In genomic region chr5:140621092-140621491, GRCm38 (mm10) we compare ENCODE assay signal across 16 mouse cellular contexts. TPM values are rescaled to one million over a fixed set of nuclear protein-coding genes. Genes with fewer than 3 reads are reported as not detected.
A peak's percentile ranks its signal among the peaks of the same experiment; 100 is the strongest.
DNase-seq lines count a peak whose midpoint lies in the region; ATAC-seq lines count a peak whose summit lies in the region.
"Had no signal": no experiment of that assay in that cellular context is flagged by ENCODE, and none has a peak within 500 bp of the region (broad histone marks: within the 10 kb centered on the region; RNA-seq: fewer than 3 reads in every experiment).

No protein-coding gene starts in this region.

- H3K27me3 ChIP-seq in embryonic facial prominence, embryonic 12.5 days: no peaks in the 10 kb centered on the region
- no peaks in the 10 kb centered on the region for H3K27me3 ChIP-seq in embryonic facial prominence, embryonic 10.5 days (replicated peaks; ENCODE audit: low read depth, poor library complexity, severe bottlenecking)
- H3K27me3 ChIP-seq in limb, embryonic 12.5 days: no peaks in the 10 kb centered on the region
- H3K27me3 ChIP-seq in limb, embryonic 10.5 days (ENCODE audit: low read depth, poor library complexity, severe bottlenecking): no peaks in the 10 kb centered on the region
- no peaks in the 10 kb centered on the region for H3K27me3 ChIP-seq in hindbrain, embryonic 15.5 days
- H3K27me3 ChIP-seq in neural tube, embryonic 15.5 days (replicated peaks): no peaks in the 10 kb centered on the region

- H3K9ac ChIP-seq in embryonic facial prominence, embryonic 12.5 days: no peak overlapping the region
- no peak overlapping the region for H3K9ac ChIP-seq in limb, embryonic 12.5 days (replicated peaks)
- H3K9ac ChIP-seq in hindbrain, embryonic 15.5 days: no peak overlapping the region
- H3K9ac ChIP-seq in neural tube, embryonic 15.5 days (replicated peaks): no peak overlapping the region

- H3K9me3 ChIP-seq in embryonic facial prominence, embryonic 12.5 days: no peaks in the 10 kb centered on the region
- H3K9me3 ChIP-seq in embryonic facial prominence, embryonic 10.5 days: no peaks in the 10 kb centered on the region
- no peaks in the 10 kb centered on the region for H3K9me3 ChIP-seq in limb, embryonic 12.5 days
- no peaks in the 10 kb centered on the region for H3K9me3 ChIP-seq in limb, embryonic 10.5 days (replicated peaks)
- no peaks in the 10 kb centered on the region for H3K9me3 ChIP-seq in hindbrain, embryonic 15.5 days
- H3K9me3 ChIP-seq in neural tube, embryonic 15.5 days (replicated peaks): no peaks in the 10 kb centered on the region

- 68% methylated on average over 9 of the region's 9 CpGs for WGBS in embryonic facial prominence, embryonic 12.5 days
- 70% methylated on average over 9 of the region's 9 CpGs for WGBS in embryonic facial prominence, embryonic 10.5 days
- 78% methylated on average over 9 of the region's 9 CpGs for WGBS in limb, embryonic 12.5 days
- 75% methylated on average over 9 of the region's 9 CpGs for WGBS in limb, embryonic 10.5 days
- WGBS in hindbrain, embryonic 15.5 days: 69% methylated on average over 9 of the region's 9 CpGs
- WGBS in neural tube, embryonic 15.5 days: 70% methylated on average over 9 of the region's 9 CpGs

- peak overlapping the region; percentile 17; the same call in 1 of the 2 replicates for H3K27ac ChIP-seq in embryonic facial prominence, embryonic 12.5 days
- H3K27ac ChIP-seq in embryonic facial prominence, embryonic 10.5 days (replicated peaks): no peak overlapping the region
- peak overlapping the region; percentile 42; the same call in 1 of the 2 replicates for H3K27ac ChIP-seq in limb, embryonic 12.5 days
- H3K27ac ChIP-seq in limb, embryonic 10.5 days: no peak overlapping the region
- H3K27ac ChIP-seq in hindbrain, embryonic 15.5 days (replicated peaks): 0 out of 2 replicates have a peak overlapping the region, but pooled peaks have one; percentile 48
- peak overlapping the region; percentile 69 for H3K27ac ChIP-seq in neural tube, embryonic 15.5 days (replicated peaks)

- 0 out of 2 replicates have a peak, but pooled peaks cover 8% of the 10 kb centered on the region for H3K4me1 ChIP-seq in embryonic facial prominence, embryonic 12.5 days
- H3K4me1 ChIP-seq in embryonic facial prominence, embryonic 10.5 days: peaks cover 19% of the 10 kb centered on the region
- H3K4me1 ChIP-seq in limb, embryonic 12.5 days (replicated peaks): 0 out of 2 replicates have a peak, but pooled peaks cover 7% of the 10 kb centered on the region
- peaks cover 15% of the 10 kb centered on the region for H3K4me1 ChIP-seq in limb, embryonic 10.5 days
- H3K4me1 ChIP-seq in hindbrain, embryonic 15.5 days (replicated peaks): peaks cover 16% of the 10 kb centered on the region
- peaks cover 32% of the 10 kb centered on the region; the same call in 1 of the 2 replicates for H3K4me1 ChIP-seq in neural tube, embryonic 15.5 days

- H3K4me2 ChIP-seq in embryonic facial prominence, embryonic 12.5 days (replicated peaks): no peak overlapping the region
- no peak overlapping the region for H3K4me2 ChIP-seq in limb, embryonic 12.5 days
- no peak overlapping the region for H3K4me2 ChIP-seq in hindbrain, embryonic 15.5 days
- no peak overlapping the region for H3K4me2 ChIP-seq in neural tube, embryonic 15.5 days

- peaks cover 49% of the 10 kb centered on the region for H3K36me3 ChIP-seq in embryonic facial prominence, embryonic 12.5 days
- peaks cover 74% of the 10 kb centered on the region for H3K36me3 ChIP-seq in embryonic facial prominence, embryonic 10.5 days (replicated peaks)
- H3K36me3 ChIP-seq in limb, embryonic 12.5 days: peaks cover 53% of the 10 kb centered on the region
- peaks cover 52% of the 10 kb centered on the region for H3K36me3 ChIP-seq in limb, embryonic 10.5 days
- H3K36me3 ChIP-seq in hindbrain, embryonic 15.5 days: peaks cover 31% of the 10 kb centered on the region
- peaks cover 43% of the 10 kb centered on the region for H3K36me3 ChIP-seq in neural tube, embryonic 15.5 days

- no peak for ATAC-seq in embryonic facial prominence, embryonic 12.5 days (ENCODE audit: insufficient number of reproducible peaks, insufficient read depth, low FRiP score, low TSS enrichment)
- no peak for ATAC-seq in limb, embryonic 12.5 days (ENCODE audit: insufficient number of reproducible peaks, insufficient read depth, low FRiP score, low TSS enrichment, low read depth)
- ATAC-seq in hindbrain, embryonic 15.5 days (ENCODE audit: low FRiP score, low read depth): no peak
- no peak for ATAC-seq in neural tube, embryonic 15.5 days (ENCODE audit: low FRiP score)

- intact Hi-C loops in left cerebral cortex, postnatal 25 days (cut with DNase I): loop anchor here (2.0 kb wide), 1 partner anchor 20 kb away; no protein-coding TSS in a partner anchor

- no peak for DNase-seq in embryonic facial prominence, embryonic 10.5 days (ENCODE audit: low spot score)
- DNase-seq in limb, embryonic 10.5 days (ENCODE audit: low spot score): no peak
- DNase-seq in left cerebral cortex, postnatal 25 days (ENCODE audit: low spot score in 2 of 2): no peak
- DNase-seq in heart, postnatal 4 days: no peak
- DNase-seq: cerebellum, adult 18-20 months; gastrocnemius, postnatal 14 days; kidney, postnatal 25 days; lung, adult 2 months had no signal

- no peak overlapping the region for H3K4me3 ChIP-seq in embryonic facial prominence, embryonic 12.5 days
- no peak overlapping the region for H3K4me3 ChIP-seq in embryonic facial prominence, embryonic 10.5 days
- no peak overlapping the region for H3K4me3 ChIP-seq in limb, embryonic 12.5 days (replicated peaks)
- H3K4me3 ChIP-seq in limb, embryonic 10.5 days: no peak overlapping the region
- no peak overlapping the region for H3K4me3 ChIP-seq in hindbrain, embryonic 15.5 days
- no peak overlapping the region for H3K4me3 ChIP-seq in neural tube, embryonic 15.5 days (replicated peaks)

RNA-seq across cellular contexts. Expression of gene Lfng, which starts 14.0 kb away (rescaled TPM):
- polyA plus RNA-seq in embryonic facial prominence, embryonic 12.5 days (2016; fragmentation: Nextera tagmentation; extraction: Ambion mirVana): 14.0 and 14.2 TPM in 2 replicates
- 11.7 and 14.9 TPM in 2 replicates for polyA plus RNA-seq in embryonic facial prominence, embryonic 10.5 days (2016; fragmentation: Nextera tagmentation; extraction: Ambion mirVana)
- 10.3 and 10.8 TPM in 2 replicates for polyA plus RNA-seq in limb, embryonic 12.5 days (2016; fragmentation: Nextera tagmentation; extraction: Ambion mirVana)
- 4.3 and 5.8 TPM in 2 replicates for polyA plus RNA-seq in limb, embryonic 10.5 days (2016; fragmentation: Nextera tagmentation; extraction: Ambion mirVana)
- 28.4 and 28.8 TPM in 2 replicates for polyA plus RNA-seq in hindbrain, embryonic 15.5 days (2015; fragmentation: Nextera tagmentation; extraction: Ambion mirVana)
- polyA plus RNA-seq in neural tube, embryonic 15.5 days (2015; fragmentation: Nextera tagmentation; extraction: Ambion mirVana): 16.7 and 19.4 TPM in 2 replicates
- total RNA-seq in left cerebral cortex, postnatal 25 days (2021): 10 to 100 TPM; 19.3 to 21.1 TPM
- 10 to 100 TPM; 11.6 to 12.1 TPM for total RNA-seq in heart, postnatal 4 days (2021)

RNA-seq across cellular contexts. Expression of gene Ttyh3, which starts 27.7 kb away (rescaled TPM):
- 60.6 and 62.6 TPM in 2 replicates for polyA plus RNA-seq in embryonic facial prominence, embryonic 12.5 days (2016; fragmentation: Nextera tagmentation; extraction: Ambion mirVana)
- polyA plus RNA-seq in embryonic facial prominence, embryonic 10.5 days (2016; fragmentation: Nextera tagmentation; extraction: Ambion mirVana): 33.4 and 35.5 TPM in 2 replicates
- 48.8 and 58.0 TPM in 2 replicates for polyA plus RNA-seq in limb, embryonic 12.5 days (2016; fragmentation: Nextera tagmentation; extraction: Ambion mirVana)
- 36.6 and 47.0 TPM in 2 replicates for polyA plus RNA-seq in limb, embryonic 10.5 days (2016; fragmentation: Nextera tagmentation; extraction: Ambion mirVana)
- 84.6 and 85.2 TPM in 2 replicates for polyA plus RNA-seq in hindbrain, embryonic 15.5 days (2015; fragmentation: Nextera tagmentation; extraction: Ambion mirVana)
- polyA plus RNA-seq in neural tube, embryonic 15.5 days (2015; fragmentation: Nextera tagmentation; extraction: Ambion mirVana): 58.8 and 63.9 TPM in 2 replicates
- total RNA-seq in left cerebral cortex, postnatal 25 days (2021): 100 to 1,000 TPM; 272 to 289 TPM
- total RNA-seq in heart, postnatal 4 days (2021): 10 to 100 TPM; 83.0 to 90.4 TPM

RNA-seq across cellular contexts. Expression of gene Grifin, which starts 56.2 kb away (rescaled TPM):
- polyA plus RNA-seq in embryonic facial prominence, embryonic 12.5 days (2016; fragmentation: Nextera tagmentation; extraction: Ambion mirVana): 0.53 and 1.1 TPM in 2 replicates
- polyA plus RNA-seq in embryonic facial prominence, embryonic 10.5 days (2016; fragmentation: Nextera tagmentation; extraction: Ambion mirVana): not detected in 2 replicates
- polyA plus RNA-seq in limb, embryonic 12.5 days (2016; fragmentation: Nextera tagmentation; extraction: Ambion mirVana): 0.36 TPM in 1 of 2 replicates, not detected in the other
- polyA plus RNA-seq in limb, embryonic 10.5 days (2016; fragmentation: Nextera tagmentation; extraction: Ambion mirVana): not detected in 2 replicates
- polyA plus RNA-seq in hindbrain, embryonic 15.5 days (2015; fragmentation: Nextera tagmentation; extraction: Ambion mirVana): not detected in 2 replicates
- 1.6 TPM in 1 of 2 replicates, not detected in the other for polyA plus RNA-seq in neural tube, embryonic 15.5 days (2015; fragmentation: Nextera tagmentation; extraction: Ambion mirVana)
- total RNA-seq in left cerebral cortex, postnatal 25 days (2021): not detected
- total RNA-seq in heart, postnatal 4 days (2021): not detected
- total RNA-seq: adrenal gland, adult 18-20 months; common myeloid progenitor, adult 5-6 weeks; gastrocnemius, postnatal 14 days had no signal
- polyA plus RNA-seq: heart, embryonic 14.5 days; intestine, embryonic 14.5 days; lung, adult 2 months had no signal

Comparison
In these comparisons a context has a peak if more than half of its experiments do, and no peak if none do; other contexts are left out.
1. H3K27ac ChIP-seq: peak in embryonic facial prominence, embryonic 12.5 days (single experiment), limb, embryonic 12.5 days (single experiment), hindbrain, embryonic 15.5 days (single experiment) and neural tube, embryonic 15.5 days (single experiment); none in embryonic facial prominence, embryonic 10.5 days (single experiment) and limb, embryonic 10.5 days (single experiment).